ENCODE assay signal across 1 mouse cellular context in genomic region chr13:12565621-12566390, GRCm38 (mm10).
A peak's percentile ranks its signal among the peaks of the same experiment; 100 is the strongest.
TF ChIP-seq lines count a peak whose summit lies in the region.

Gene Ero1lb (plus strand): TSS chr13:12565874.

TF ChIP-seq in MEL, 35 proteins besides CTCF, POLR2A, EP300 and RAD21 (continued from another document):
- TF ChIP-seq USF2 (IDR thresholded peaks at IDR 0.05; ENCODE audit: borderline replicate concordance in 1 of 2, insufficient read depth in 1 of 2, low read depth in 1 of 2, low read length in 2 of 2) (no peak), MAZ (IDR thresholded peaks at IDR 0.05; ENCODE audit: low read depth, low read length) (peak; percentile 78), ZC3H11A (IDR thresholded peaks at IDR 0.05; ENCODE audit: low read depth, low read length) (no peak), TBP (IDR thresholded peaks at IDR 0.05; ENCODE audit: low read depth, low read length) (peak; percentile 64; the same call in 1 of the 2 replicates)
